Comparison of ENCODE assay signal across 17 mouse cellular contexts in genomic region chr1:139480246-139480645, GRCm38 (mm10). TPM values are rescaled to one million over a fixed set of nuclear protein-coding genes. Genes with fewer than 3 reads are reported as not detected.
DNase-seq lines count a peak whose midpoint lies in the region.
"Had no signal": no experiment of that assay in that cellular context is flagged by ENCODE, and none has a peak within 500 bp of the region (broad histone marks: within the 10 kb centered on the region; RNA-seq: fewer than 3 reads in every experiment).

No protein-coding gene starts in this region.

- peak; percentile 17 to 28 for DNase-seq in left cerebral cortex, adult 18-20 months (ENCODE audit: low spot score in 2 of 2)
- DNase-seq in left cerebral cortex, postnatal 10 days (ENCODE audit: extremely low spot score in 1 of 2, low spot score in 2 of 2): no peak
- peak; percentile 14 for DNase-seq in right cerebral cortex, postnatal 14 days
- no peak for DNase-seq in right cerebral cortex, postnatal 25 days
- peak; percentile 57 for DNase-seq in brain, adult 2 months (ENCODE audit: low read depth, low spot score)
- no peak for DNase-seq in cerebellum, adult 8-10 months
- no peak for DNase-seq in thymus, postnatal 4 days
- DNase-seq: cerebellum, adult 11-12 months; cerebellum, postnatal 14 days; heart, postnatal 10 days; kidney, adult 11 months; kidney, postnatal 4 days; layer of hippocampus, adult 9-11 months; liver, postnatal 0 days; thymus, postnatal 14 days had no signal

- intact Hi-C loops in left cerebral cortex, postnatal 10 days (cut with DNase I): no loop called here

RNA-seq across cellular contexts. Expression of gene F13b, which starts 21.3 kb away (rescaled TPM):
- not detected for total RNA-seq in left cerebral cortex, adult 18-20 months (2021)
- not detected for total RNA-seq in left cerebral cortex, postnatal 10 days (2021)
- total RNA-seq: gastrocnemius, adult 8-10 months; granulocyte monocyte progenitor cell, adult 5-6 weeks; heart, postnatal 10 days had no signal

RNA-seq across cellular contexts. Expression of gene Aspm, which starts 25.7 kb away (rescaled TPM):
- total RNA-seq in left cerebral cortex, adult 18-20 months (2021): under 1 TPM; 0.45 to 0.49 TPM
- 1 to 10 TPM; 2.0 to 2.2 TPM for total RNA-seq in left cerebral cortex, postnatal 10 days (2021)

RNA-seq across cellular contexts. Expression of gene Zbtb41, which starts 58.2 kb away (rescaled TPM):
- 10 to 100 TPM; 27.4 to 32.2 TPM for total RNA-seq in left cerebral cortex, adult 18-20 months (2021)
- total RNA-seq in left cerebral cortex, postnatal 10 days (2021): 10 to 100 TPM; 28.8 to 35.4 TPM

Comparison
In these comparisons a context has a peak if more than half of its experiments do, and no peak if none do; other contexts are left out.
1. DNase-seq: peak in left cerebral cortex, adult 18-20 months (2 of 2), right cerebral cortex, postnatal 14 days (single experiment) and brain, adult 2 months (single experiment); none in left cerebral cortex, postnatal 10 days (0 of 2), right cerebral cortex, postnatal 25 days (single experiment), cerebellum, adult 8-10 months (single experiment) and thymus, postnatal 4 days (single experiment).